Mouse (Mus musculus): ENCODE results near the gene Gpr153. TPM values are rescaled to one million over a fixed set of nuclear protein-coding genes. Genes with fewer than 3 reads are reported as not detected.
A peak's percentile ranks its signal among the peaks of the same experiment; 100 is the strongest.
"Not testable (repeated sequence)": the region's sequence is repeated elsewhere in the genome, so short reads cannot be mapped to it uniquely, and the experiment has no call there.

The Gpr153 gene
- polyA plus RNA-seq (2014; fragmentation: Nextera tagmentation; extraction: Ambion mirVana): 18.5 and 19.3 TPM in 2 replicates

DNA sequence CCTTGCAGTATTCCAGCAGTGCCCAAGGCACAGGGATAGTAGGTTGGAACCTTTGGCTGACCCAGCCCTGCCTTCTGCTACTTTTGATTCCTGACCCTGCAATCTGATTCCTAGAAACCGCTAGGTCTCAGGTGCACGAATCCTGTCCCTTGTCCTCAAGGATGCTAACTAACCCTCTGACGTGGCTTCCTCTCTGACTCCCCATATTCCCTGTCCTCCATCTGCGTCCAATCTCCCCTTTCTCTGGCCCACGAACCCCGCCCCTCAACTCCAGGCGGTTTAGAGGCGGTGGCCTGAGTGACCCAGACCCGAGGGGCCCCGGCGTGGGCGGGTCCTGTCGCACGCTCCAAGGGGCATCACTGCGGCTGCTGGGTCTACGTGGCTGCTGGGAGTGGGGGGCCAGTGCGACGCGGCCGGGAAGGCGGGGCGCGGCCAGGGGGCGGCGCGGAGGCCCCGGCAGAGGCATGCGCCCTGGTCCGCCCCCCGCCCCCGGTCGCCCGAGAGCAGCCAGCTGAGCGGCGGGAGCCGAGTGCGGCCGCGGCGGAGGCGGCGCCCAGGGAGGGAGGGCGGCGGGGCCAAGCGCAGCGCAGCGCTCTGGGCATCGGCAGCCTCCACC lies at the start of gene Gpr153:
Gpr153 (plus strand) TSS at position 612 of the 616 bp plus-strand sequence.
- Histone ChIP-seq H3K36me3 (ENCODE audit: control insufficient read depth, insufficient read depth, low read length) (no peaks in the 10 kb centered on the region), H3K4me1 (ENCODE audit: control insufficient read depth, insufficient read depth, low read length) (peaks cover 15% of the 10 kb centered on the region; the same call in 1 of the 2 replicates), H3K9me3 (ENCODE audit: control insufficient read depth, low read length) (no peaks in the 10 kb centered on the region), H3K27ac (ENCODE audit: low read depth, low read length) (peak within 1 kb of the TSS; percentile 49), H3K9ac (replicated peaks; ENCODE audit: low read depth, low read length) (peak within 1 kb of the TSS; percentile 82), H3K4me2 (ENCODE audit: low read depth, low read length) (peak within 1 kb of the TSS; percentile 82), H3K4me3 (ENCODE audit: low read depth, low read length) (peak within 1 kb of the TSS; percentile 58), H3K27me3 (ENCODE audit: control insufficient read depth, insufficient read depth, low read length) (peaks cover 12% of the 10 kb centered on the region)
- ATAC-seq (ENCODE audit: low read depth): peak; percentile 67
- under 1% methylated on average over 32 of the region's 48 CpGs for WGBS

DNA sequence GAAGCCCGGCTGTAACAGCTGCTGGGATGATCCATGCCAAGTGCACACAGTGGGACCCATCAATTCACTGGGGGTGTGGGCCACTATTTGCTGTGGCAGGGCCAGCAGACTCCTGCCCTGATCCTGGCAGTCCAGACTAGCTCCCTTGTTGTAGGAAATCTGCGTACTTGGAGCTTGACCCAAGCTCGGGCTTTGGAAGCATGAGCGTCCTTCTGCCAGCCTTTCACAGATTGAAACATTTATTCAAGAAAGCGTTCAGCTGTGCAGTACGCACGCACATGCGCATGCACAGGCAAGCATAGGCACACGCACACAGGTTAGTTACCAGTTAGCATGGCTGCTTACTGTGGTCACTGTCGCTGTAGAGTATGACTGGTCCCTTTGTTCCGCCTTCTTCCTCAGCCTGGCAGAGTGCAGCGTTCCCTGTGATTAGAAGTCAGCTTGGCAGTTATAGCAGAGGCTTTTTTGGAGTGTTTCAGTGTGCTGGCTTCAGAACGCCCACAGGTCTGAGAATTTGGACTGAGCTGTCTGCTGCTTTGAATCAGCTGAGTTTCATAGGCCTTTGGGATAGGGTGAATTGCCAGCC lies 47.0 kb upstream of the Gpr153 start:
- H3K27ac ChIP-seq (ENCODE audit: low read depth, low read length): peak overlapping the region; percentile 40
- no peak overlapping the region for H3K4me3 ChIP-seq (ENCODE audit: low read depth, low read length)
- 69% methylated on average over 13 of the region's 13 CpGs for WGBS
- peak; percentile 56; the same call in 1 of the 2 replicates for ATAC-seq (ENCODE audit: low read depth)
- H3K9ac ChIP-seq (replicated peaks; ENCODE audit: low read depth, low read length): no peak overlapping the region
- H3K36me3 ChIP-seq (ENCODE audit: control insufficient read depth, insufficient read depth, low read length): no peaks in the 10 kb centered on the region
- H3K4me1 ChIP-seq (ENCODE audit: control insufficient read depth, insufficient read depth, low read length): peaks cover 7% of the 10 kb centered on the region
- no peaks in the 10 kb centered on the region for H3K9me3 ChIP-seq (ENCODE audit: control insufficient read depth, low read length)
- no peak overlapping the region for H3K4me2 ChIP-seq (ENCODE audit: low read depth, low read length)
- no peaks in the 10 kb centered on the region for H3K27me3 ChIP-seq (ENCODE audit: control insufficient read depth, insufficient read depth, low read length)

DNA sequence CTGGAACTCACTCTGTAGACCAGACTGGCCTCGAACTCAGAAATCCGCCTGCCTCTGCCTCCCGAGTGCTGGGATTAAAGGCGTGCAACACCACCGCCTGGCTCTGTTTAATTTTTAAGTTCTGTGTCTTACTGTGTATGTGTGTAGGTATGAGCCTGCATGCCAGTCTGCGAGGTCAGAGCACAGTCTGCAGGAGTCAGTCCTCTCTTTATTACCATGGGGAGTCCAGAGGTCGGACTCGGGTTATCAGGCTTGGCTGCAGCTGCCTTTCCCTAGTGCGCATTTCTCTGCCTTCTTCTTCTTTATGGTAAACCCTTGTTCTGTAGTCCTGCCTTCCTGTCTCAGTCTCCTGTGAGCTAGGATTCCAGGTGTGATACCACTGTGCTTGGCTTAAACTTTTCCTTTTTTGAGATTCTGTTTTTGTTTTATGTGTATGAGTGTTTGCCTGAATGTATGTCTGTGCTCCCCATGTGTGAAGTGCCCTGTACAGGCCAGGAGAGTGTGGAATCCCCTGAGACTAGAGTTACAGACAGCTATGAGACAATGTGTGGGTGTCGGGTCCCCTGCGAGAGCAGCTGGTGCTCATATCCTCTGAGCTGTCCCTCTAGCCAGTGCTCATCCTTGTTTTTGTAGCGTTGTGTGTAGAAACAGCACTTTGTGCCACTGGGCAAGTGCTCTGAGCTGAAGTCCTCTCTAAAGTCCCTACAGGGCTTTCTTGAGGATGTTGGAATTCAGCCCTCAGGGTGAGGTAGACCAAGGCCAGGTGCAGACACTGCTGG lies 46.1 kb upstream of the Gpr153 start:
- no peak for ATAC-seq (ENCODE audit: low read depth)
- Histone ChIP-seq H3K4me3 (ENCODE audit: low read depth, low read length) (no peak overlapping the region), H3K36me3 (ENCODE audit: control insufficient read depth, insufficient read depth, low read length) (no peaks in the 10 kb centered on the region), H3K4me2 (ENCODE audit: low read depth, low read length) (no peak overlapping the region), H3K4me1 (ENCODE audit: control insufficient read depth, insufficient read depth, low read length) (no peaks in the 10 kb centered on the region), H3K9ac (replicated peaks; ENCODE audit: low read depth, low read length) (no peak overlapping the region), H3K27me3 (ENCODE audit: control insufficient read depth, insufficient read depth, low read length) (no peaks in the 10 kb centered on the region), H3K27ac (ENCODE audit: low read depth, low read length) (no peak overlapping the region), H3K9me3 (ENCODE audit: control insufficient read depth, low read length) (no peaks in the 10 kb centered on the region)
- WGBS: 91% methylated on average over 12 of the region's 12 CpGs

DNA sequence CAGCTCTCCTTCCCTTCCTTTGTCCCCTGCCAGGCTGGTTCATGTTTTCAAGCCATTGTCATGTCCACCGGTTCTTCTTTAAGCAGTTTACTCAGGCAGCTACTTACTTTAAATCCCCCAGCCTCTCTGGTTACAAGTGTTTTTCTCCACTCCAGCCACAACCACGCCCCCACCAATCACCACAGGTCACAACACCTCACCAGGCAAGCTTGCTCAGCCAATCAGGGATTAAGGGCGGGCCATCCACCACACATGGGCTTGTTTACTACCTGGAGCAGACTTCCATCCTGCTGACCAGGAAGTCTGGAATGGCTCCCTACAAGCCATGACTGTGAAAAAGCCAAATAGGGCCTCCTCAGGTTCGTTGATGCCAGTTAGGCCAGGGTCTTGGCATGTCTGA lies 43.7 kb upstream of the Gpr153 start:
- H3K27ac ChIP-seq (ENCODE audit: low read depth, low read length); H3K9me3 ChIP-seq (ENCODE audit: control insufficient read depth, low read length); H3K4me2 ChIP-seq (ENCODE audit: low read depth, low read length); H3K4me1 ChIP-seq (ENCODE audit: control insufficient read depth, insufficient read depth, low read length); ATAC-seq (ENCODE audit: low read depth); H3K36me3 ChIP-seq (ENCODE audit: control insufficient read depth, insufficient read depth, low read length); H3K9ac ChIP-seq (replicated peaks; ENCODE audit: low read depth, low read length); H3K27me3 ChIP-seq (ENCODE audit: control insufficient read depth, insufficient read depth, low read length); H3K4me3 ChIP-seq (ENCODE audit: low read depth, low read length): not testable (repeated sequence)
- 46% methylated on average over 4 of the region's 4 CpGs for WGBS

DNA sequence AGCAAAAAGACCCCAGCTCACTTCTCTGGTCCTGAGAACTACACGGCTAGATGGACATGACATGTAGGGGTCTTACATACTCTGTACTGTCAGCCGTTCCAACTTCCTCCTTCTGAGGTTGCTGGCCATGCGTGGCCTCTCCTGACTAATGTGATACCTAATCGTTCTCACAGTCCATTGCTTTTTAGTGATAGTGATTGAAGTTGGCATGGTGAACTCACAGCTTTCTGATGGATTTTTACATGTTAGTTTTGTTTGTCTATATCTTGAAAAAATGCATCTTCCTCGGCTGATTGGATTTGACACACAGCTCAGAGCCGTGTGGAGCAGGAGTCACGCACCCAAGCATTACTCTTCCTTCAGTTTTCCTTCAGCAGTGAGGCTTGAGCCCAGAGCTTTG lies 42.7 kb upstream of the Gpr153 start:
- Histone ChIP-seq H3K4me1 (ENCODE audit: control insufficient read depth, insufficient read depth, low read length) (no peaks in the 10 kb centered on the region), H3K36me3 (ENCODE audit: control insufficient read depth, insufficient read depth, low read length) (no peaks in the 10 kb centered on the region), H3K4me2 (ENCODE audit: low read depth, low read length) (no peak overlapping the region), H3K9me3 (ENCODE audit: control insufficient read depth, low read length) (no peaks in the 10 kb centered on the region), H3K27ac (ENCODE audit: low read depth, low read length) (no peak overlapping the region), H3K9ac (replicated peaks; ENCODE audit: low read depth, low read length) (no peak overlapping the region), H3K27me3 (ENCODE audit: control insufficient read depth, insufficient read depth, low read length) (no peaks in the 10 kb centered on the region), H3K4me3 (ENCODE audit: low read depth, low read length) (no peak overlapping the region)
- no peak for ATAC-seq (ENCODE audit: low read depth)
- WGBS: 86% methylated on average over 7 of the region's 7 CpGs

DNA sequence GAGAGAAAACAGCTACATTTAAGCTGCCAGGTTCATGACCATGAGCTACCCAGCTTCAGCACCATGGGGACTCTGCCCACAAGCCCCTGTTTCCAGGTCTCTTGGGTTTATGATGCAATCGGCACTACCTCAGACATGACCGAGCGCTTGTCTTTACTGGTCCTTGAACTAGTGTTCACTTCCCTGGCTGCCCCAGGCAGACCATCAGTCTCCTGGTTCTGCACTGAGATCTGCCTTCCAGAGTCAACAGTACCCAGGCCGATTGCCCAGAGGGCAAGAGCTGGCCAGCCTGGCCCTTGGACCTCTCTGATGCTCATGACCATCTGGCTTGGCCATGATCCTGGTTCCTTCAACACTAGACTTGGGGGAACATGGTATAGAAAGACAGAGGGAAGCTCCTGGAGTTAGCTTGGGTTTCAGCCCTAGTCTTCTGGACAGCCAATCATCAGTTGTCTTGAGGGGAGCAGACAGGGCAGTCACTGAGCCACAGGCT lies 41.6 kb upstream of the Gpr153 start:
- WGBS: 96% methylated on average over 4 of the region's 4 CpGs
- Histone ChIP-seq H3K27me3 (ENCODE audit: control insufficient read depth, insufficient read depth, low read length) (no peaks in the 10 kb centered on the region), H3K9me3 (ENCODE audit: control insufficient read depth, low read length) (no peaks in the 10 kb centered on the region), H3K9ac (replicated peaks; ENCODE audit: low read depth, low read length) (no peak overlapping the region), H3K27ac (ENCODE audit: low read depth, low read length) (no peak overlapping the region), H3K4me3 (ENCODE audit: low read depth, low read length) (no peak overlapping the region), H3K4me1 (ENCODE audit: control insufficient read depth, insufficient read depth, low read length) (no peaks in the 10 kb centered on the region), H3K4me2 (ENCODE audit: low read depth, low read length) (no peak overlapping the region), H3K36me3 (ENCODE audit: control insufficient read depth, insufficient read depth, low read length) (no peaks in the 10 kb centered on the region)
- ATAC-seq (ENCODE audit: low read depth): no peak

DNA sequence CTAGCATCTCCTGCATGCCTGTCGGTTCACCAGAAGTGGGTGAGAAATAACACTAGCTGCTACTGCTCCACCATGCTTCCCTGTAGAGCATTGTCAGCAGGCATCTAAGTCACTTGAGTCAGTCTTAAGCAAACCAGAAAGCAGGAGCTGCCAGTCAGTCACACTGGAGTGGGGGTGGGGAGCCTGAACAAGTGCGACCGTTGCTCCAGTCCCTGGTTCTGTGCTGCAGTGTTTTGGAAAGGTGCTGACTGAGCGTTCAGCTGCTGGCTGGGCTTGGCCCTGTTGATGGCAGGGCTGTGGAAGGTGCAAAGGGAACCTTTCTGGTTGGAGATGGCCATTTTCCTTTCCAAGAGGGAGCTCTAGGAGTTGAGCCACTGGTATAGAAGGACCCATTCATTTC lies 34.1 kb upstream of the Gpr153 start:
- WGBS: 87% methylated on average over 4 of the region's 4 CpGs
- peaks cover 3% of the 10 kb centered on the region; the same call in 1 of the 2 replicates for H3K36me3 ChIP-seq (ENCODE audit: control insufficient read depth, insufficient read depth, low read length)
- no peak overlapping the region for H3K9ac ChIP-seq (replicated peaks; ENCODE audit: low read depth, low read length)
- no peak overlapping the region for H3K4me2 ChIP-seq (ENCODE audit: low read depth, low read length)
- H3K27ac ChIP-seq (ENCODE audit: low read depth, low read length): no peak overlapping the region
- H3K27me3 ChIP-seq (ENCODE audit: control insufficient read depth, insufficient read depth, low read length): no peaks in the 10 kb centered on the region
- H3K9me3 ChIP-seq (ENCODE audit: control insufficient read depth, low read length): no peaks in the 10 kb centered on the region
- no peaks in the 10 kb centered on the region for H3K4me1 ChIP-seq (ENCODE audit: control insufficient read depth, insufficient read depth, low read length)
- no peak overlapping the region for H3K4me3 ChIP-seq (ENCODE audit: low read depth, low read length)
- no peak for ATAC-seq (ENCODE audit: low read depth)

DNA sequence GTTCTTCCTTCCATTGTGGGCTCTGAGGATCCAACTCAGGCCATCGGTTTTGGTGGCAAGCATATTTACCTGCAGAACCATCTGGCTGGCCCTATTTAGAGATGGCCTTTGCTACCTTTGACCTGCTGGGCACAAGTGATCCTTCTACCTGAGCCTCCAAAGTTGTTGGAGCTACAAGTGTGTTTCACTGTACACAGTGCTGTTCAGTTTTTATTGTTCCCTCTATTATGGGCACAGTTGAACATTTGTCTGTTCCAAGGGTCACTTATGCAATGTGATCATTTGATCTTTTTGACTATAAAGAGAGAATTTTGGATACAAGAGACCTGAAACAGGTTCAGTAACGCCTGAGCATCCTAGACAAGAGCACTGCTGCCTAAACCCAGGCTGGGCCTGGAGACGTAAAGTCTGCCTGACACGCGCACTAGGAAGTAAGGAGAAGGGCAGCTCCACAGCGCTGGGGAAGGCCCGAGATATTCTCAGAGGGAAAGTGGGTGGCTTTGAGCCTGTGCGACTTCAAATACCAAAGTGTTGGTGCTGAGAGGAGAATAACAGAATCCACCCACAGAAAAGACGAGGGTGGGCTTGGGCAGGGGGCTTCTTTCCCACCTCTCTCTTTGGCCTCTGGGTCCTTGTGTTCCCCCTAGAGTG lies 30.7 kb upstream of the Gpr153 start:
- Histone ChIP-seq H3K27ac (ENCODE audit: low read depth, low read length) (no peak overlapping the region), H3K27me3 (ENCODE audit: control insufficient read depth, insufficient read depth, low read length) (no peaks in the 10 kb centered on the region), H3K4me1 (ENCODE audit: control insufficient read depth, insufficient read depth, low read length) (0 out of 2 replicates have a peak, but pooled peaks cover 9% of the 10 kb centered on the region), H3K9ac (replicated peaks; ENCODE audit: low read depth, low read length) (no peak overlapping the region), H3K4me2 (ENCODE audit: low read depth, low read length) (no peak overlapping the region), H3K36me3 (ENCODE audit: control insufficient read depth, insufficient read depth, low read length) (no peaks in the 10 kb centered on the region; the same call in 1 of the 2 replicates), H3K9me3 (ENCODE audit: control insufficient read depth, low read length) (no peaks in the 10 kb centered on the region), H3K4me3 (ENCODE audit: low read depth, low read length) (no peak overlapping the region)
- ATAC-seq (ENCODE audit: low read depth): no peak
- WGBS: 93% methylated on average over 9 of the region's 9 CpGs

Measured in neural tube, embryonic 14.5 days (tissue).